Mouse (Mus musculus): ENCODE results near the gene Pex11a.

Pex11a gene

GRCm38 (mm10) chr7:79736511-79736910 is 6.4 kb downstream of the Pex11a start:
- no peak for DNase-seq

DNA sequence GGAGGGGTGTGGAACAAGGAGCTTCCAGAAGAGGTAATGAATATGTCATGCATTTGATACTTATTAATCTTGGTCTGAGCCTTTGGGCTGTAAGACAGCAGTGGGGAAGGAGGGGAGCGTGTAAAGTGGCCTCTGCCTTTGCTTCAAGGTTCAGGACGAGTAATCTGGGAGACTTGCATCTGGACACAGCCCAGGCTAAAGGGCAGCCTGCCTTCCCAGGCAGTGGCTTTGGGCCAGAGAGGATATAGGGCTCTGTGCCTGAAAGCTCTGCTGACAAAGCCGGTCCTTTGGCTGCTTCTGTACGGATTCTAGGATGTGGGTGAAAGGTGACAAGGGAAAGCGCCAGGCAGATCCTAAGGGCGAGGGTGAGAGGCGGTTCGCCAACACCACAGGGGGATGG is 8.4 kb downstream of the Pex11a start:
- DNase-seq, result peak; percentile 98

DNA sequence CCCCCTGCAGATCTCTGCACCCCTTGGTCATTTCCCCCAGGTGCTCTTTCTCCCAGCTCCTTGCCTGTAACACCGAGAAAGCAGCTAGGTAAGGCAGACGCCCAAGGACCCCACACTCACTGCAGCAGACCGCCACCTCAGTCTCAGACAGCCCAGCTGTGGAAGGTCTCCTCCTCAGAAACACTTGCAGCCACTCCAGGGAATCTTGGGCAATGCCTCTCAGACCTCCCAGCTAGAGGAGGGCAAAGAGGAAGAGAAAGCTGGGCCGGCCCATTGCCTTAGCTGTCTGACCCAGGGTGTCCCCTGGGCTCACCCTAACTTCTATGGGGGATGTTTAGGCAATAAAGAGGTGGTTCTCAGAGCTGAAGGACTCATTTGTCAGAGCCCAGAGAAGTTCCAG is 10.3 kb downstream of the Pex11a start, which contains the start of gene Plin1:
Gene Plin1, minus strand, starts transcription at position 282 of the 400 bp plus-strand sequence.
- DNase-seq, result no peak

- no peak for DNase-seq
Measured at GRCm38 (mm10) chr7:79731438-79731837, 11.5 kb downstream of the Pex11a start.

- no peak for DNase-seq
Measured at GRCm38 (mm10) chr7:79729743-79730370, 13.1 kb downstream of the Pex11a start.

DNA sequence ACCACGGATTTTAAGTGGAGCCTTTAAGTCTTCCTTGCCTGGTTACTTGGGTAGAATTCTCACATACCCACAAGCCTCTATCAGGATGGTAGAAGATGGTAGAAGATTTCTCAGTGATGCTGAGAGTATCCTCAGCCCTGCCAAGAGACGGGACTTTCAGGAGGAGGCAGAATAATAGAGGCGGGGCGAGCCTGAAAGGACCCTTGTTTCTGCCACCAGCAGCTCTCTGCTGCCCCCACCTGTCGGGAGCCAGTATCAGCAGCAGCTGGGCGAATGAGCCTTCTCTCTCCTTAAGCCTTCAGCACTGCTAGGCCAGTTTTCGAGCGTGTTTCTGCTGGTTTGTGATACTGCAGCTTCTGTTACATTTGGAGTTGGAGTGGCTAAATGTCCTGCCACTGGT is 13.8 kb downstream of the Pex11a start:
- peak; percentile 64 for DNase-seq

- DNase-seq, result peak; percentile 74
Measured at GRCm38 (mm10) chr7:79728219-79728618, 14.7 kb downstream of the Pex11a start.

DNA sequence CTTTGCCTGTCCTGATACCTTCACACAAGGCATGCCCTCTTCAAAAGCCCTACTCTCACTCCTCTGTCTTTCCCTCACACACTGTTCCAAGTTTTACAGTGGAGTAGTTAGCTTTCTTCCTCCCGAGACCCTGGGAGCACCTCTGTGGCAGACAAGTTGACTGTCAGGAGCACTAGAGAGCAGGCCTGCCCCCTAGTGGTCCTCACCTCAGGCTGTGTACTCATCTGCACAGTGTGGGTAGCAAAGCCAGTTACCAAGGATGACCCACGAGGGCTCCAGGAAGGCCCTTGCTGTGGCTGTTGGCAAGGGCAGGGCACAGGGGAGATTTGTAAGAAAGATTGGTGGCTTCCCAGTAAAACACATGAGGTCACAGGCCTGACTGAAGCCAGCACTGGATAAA is 15.8 kb downstream of the Pex11a start:
- DNase-seq, result peak; percentile 68

- no peak for DNase-seq
Measured at GRCm38 (mm10) chr7:79721386-79721977, 21.4 kb downstream of the Pex11a start.

GRCm38 (mm10) chr7:79715187-79715981 is 27.5 kb downstream of the Pex11a start, which contains the start of gene Kif7:
Gene Kif7 (minus strand): TSS chr7:79715720.
- peak; percentile 70 for DNase-seq

DNA sequence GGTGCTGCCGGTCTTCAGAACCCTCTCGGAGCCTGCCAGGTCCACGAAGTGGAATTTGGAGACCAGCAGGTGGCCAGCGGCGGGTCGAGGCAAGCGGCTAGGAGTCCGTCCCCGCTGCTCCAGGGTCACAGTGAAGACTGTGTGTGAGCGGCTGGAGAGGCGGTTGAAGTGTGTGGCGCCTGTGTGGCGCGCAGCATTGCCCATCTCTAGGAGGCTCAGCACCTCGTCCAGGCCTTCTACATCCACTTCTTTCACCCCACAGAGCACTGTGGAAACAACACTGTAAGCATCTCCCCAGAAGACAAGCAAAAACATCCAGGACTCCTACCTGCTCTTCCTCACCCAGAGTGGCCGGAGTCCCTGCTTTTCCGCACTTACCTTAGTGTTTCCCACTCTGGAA is 32.1 kb downstream of the Pex11a start:
- no peak for DNase-seq

DNA sequence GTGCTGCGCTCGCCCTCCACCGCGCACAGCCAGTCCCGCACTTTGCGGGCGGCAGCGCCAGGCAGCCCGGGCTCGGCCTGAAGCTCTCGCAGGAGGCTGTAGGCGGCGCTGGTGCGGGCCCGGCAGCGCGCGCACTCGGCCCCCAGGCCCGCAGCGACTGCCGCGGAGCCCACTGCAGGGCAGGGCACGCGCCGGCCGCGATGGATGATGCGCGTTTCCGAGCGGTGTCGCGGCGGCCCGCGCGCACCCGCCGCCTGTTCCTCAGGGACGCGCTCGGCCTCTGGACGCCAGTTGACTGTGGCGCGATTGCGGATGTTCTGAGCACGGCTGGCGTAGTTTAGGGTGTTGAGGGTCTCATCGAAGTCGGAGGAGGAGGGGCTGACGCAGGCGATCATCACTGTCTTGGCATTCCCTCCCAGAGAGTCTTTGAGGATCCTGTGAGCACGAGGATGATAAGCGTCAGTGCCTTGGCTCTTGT is 32.8 kb downstream of the Pex11a start:
- no peak for DNase-seq

DNA sequence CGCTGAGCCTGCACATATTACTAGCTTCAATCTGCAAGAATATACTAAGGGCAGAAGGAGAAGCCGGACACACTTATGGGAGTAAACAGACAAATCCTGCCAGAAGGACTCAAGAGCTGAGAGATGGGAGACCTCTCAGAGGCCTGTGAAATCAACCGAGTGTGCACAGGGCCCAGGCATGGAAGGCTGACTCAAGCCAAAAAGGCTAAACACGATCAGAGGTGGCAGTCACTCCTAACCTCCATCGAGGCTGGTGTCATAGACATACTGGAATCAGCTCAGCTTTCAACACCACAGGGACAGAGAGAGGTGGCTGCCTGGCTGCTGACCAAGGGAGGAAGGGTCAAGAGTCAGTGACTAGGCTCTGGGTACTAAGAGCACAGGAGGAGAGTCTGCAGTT is 37.7 kb downstream of the Pex11a start:
- DNase-seq, result no peak

DNA sequence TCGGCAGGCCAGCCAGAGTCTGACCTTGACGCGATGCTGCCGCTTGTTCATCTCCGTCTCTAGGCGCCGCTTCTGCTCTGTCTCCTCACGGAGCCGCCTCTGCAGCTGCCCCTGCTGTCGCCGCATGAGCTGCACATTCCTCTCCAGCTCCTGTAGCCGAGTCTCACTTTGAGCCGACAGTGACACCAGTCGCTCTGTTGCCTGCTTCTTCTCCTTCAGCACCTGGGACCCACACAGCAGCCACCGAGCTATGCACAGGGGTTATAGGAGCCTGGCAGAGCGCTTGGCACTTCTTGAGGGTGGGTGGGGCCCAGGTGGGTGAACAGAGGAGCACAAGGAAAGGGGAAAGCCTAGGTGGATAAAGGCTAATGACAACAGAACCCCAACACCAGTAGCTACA is 40.2 kb downstream of the Pex11a start:
- DNase-seq, result no peak

GRCm38 (mm10) chr7:79696495-79696894 is 46.4 kb downstream of the Pex11a start:
- DNase-seq, result no peak
